Mouse (Mus musculus): ENCODE measurements around the gene Usp22. TPM values are rescaled to one million over a fixed set of nuclear protein-coding genes. Genes with fewer than 3 reads are reported as not detected.
"Not testable (repeated sequence)": the region's sequence is repeated elsewhere in the genome, so short reads cannot be mapped to it uniquely, and the experiment has no call there.

Gene Usp22
- polyA plus RNA-seq, 1 experiment from 2014 or later = 344 TPM

DNA sequence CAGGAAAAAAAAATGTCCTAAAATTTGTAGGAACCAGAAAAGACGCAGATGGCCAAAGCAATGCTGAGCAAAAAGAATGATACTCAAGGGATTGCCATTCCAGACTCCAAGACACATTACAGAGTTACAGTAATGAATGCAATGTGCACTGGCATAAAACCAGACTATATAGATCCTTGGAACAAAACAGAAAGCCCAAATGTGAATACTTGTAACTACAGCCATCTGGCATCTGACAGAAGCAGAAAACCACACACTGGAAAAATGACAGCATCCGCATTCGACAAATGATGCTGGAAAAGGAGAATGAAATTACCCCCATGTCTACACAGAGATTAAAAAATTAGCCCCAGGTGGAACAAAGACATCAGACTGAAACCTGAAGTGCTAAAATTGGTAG is 5.5 kb upstream of the Usp22 start:
- WGBS = 80% methylated on average over 3 of the region's 3 CpGs
- no peaks in the 10 kb centered on the region for H3K4me1 ChIP-seq
- H3K9ac ChIP-seq = no peak overlapping the region
- no peak overlapping the region for H3K4me2 ChIP-seq (replicated peaks)
- H3K27ac ChIP-seq = no peak overlapping the region
- no peaks in the 10 kb centered on the region for H3K27me3 ChIP-seq
- no peaks in the 10 kb centered on the region for H3K9me3 ChIP-seq (replicated peaks)
- no peak overlapping the region for H3K4me3 ChIP-seq
- no peak for ATAC-seq (ENCODE audit: low FRiP score)
- H3K36me3 ChIP-seq = no peaks in the 10 kb centered on the region

DNA sequence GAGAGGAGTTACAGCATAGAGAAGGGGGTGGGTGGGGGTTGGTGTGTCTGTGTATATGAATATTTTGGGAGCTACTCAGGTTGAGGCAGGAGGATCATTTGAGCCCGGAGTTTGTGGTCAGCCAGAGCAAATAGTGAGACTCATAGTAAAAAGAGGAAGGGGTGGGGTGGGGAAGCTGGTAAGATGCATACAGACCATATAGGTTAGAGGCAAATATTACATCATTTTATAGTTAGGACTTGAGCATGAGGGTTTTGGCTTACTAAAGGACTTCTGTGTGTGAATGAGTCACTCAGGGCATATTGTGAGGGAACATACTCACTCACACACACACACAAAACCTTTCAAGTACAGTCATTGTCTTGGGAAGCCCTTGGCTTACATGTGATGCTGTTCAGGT is 1.5 kb upstream of the Usp22 start:
- no peak overlapping the region for H3K4me3 ChIP-seq
- H3K36me3 ChIP-seq = peaks cover 5% of the 10 kb centered on the region; the same call in 1 of the 2 replicates
- H3K9me3 ChIP-seq (replicated peaks) = no peaks in the 10 kb centered on the region
- no peak for ATAC-seq (ENCODE audit: low FRiP score)
- H3K27me3 ChIP-seq = no peaks in the 10 kb centered on the region
- 86% methylated on average over 1 of the region's 1 CpGs for WGBS
- peak overlapping the region; percentile 90 for H3K27ac ChIP-seq
- no peak overlapping the region for H3K9ac ChIP-seq
- H3K4me2 ChIP-seq (replicated peaks) = no peak overlapping the region
- H3K4me1 ChIP-seq = peaks cover 21% of the 10 kb centered on the region

- Histone ChIP-seq H3K4me2 (replicated peaks) (peak overlapping the region; percentile 47), H3K36me3 (peaks cover 5% of the 10 kb centered on the region; the same call in 1 of the 2 replicates), H3K9ac (no peak overlapping the region), H3K27me3 (no peaks in the 10 kb centered on the region), H3K9me3 (replicated peaks) (no peaks in the 10 kb centered on the region), H3K4me1 (peaks cover 26% of the 10 kb centered on the region), H3K4me3 (no peak overlapping the region), H3K27ac (peak overlapping the region; percentile 90)
- 74% methylated on average over 5 of the region's 5 CpGs for WGBS
- ATAC-seq (ENCODE audit: low FRiP score) = no peak
Observed at GRCm38 (mm10) chr11:61175778-61176177, 923 bp upstream of the Usp22 start.

GRCm38 (mm10) chr11:61174291-61174820 is 499 bp downstream of the Usp22 start:
- peak; percentile 41 for ATAC-seq (ENCODE audit: low FRiP score)
- Histone ChIP-seq H3K36me3 (peaks cover 5% of the 10 kb centered on the region; the same call in 1 of the 2 replicates), H3K4me2 (replicated peaks) (peak overlapping the region; percentile 71), H3K27me3 (no peaks in the 10 kb centered on the region), H3K9ac (peak overlapping the region; percentile 99), H3K4me1 (peaks cover 38% of the 10 kb centered on the region), H3K4me3 (peak overlapping the region; percentile 99), H3K9me3 (replicated peaks) (no peaks in the 10 kb centered on the region), H3K27ac (peak overlapping the region; percentile 99)
- 1% methylated on average over 28 of the region's 28 CpGs for WGBS

- not testable (repeated sequence) for H3K36me3 ChIP-seq; H3K27me3 ChIP-seq; ATAC-seq (ENCODE audit: low FRiP score); H3K9me3 ChIP-seq (replicated peaks); H3K27ac ChIP-seq
- WGBS = 33% methylated on average over 15 of the region's 15 CpGs
- Histone ChIP-seq H3K4me3 (peak overlapping the region; percentile 99), H3K9ac (peak overlapping the region; percentile 54), H3K4me2 (replicated peaks) (peak overlapping the region; percentile 71), H3K4me1 (peaks cover 45% of the 10 kb centered on the region)
Observed at GRCm38 (mm10) chr11:61173477-61173876, 1.4 kb downstream of the Usp22 start.

DNA sequence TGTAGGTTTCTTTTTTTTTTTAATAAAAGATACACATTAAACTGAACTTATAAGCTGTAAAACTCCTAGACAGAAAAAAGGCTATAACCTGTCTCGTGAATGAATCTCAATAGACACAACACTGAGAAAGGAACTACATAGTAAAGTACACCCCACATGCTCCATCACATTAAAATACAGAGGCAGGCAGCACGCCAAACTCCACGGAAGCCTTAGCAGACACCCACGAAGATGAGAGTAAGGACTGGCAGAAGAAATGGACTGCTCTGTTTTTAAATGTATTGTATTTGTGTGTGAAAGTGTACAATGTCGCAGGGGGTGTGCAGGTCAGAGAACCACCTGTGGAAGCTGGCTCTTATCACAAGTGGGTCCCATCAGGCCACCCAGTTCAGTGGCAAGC is 4.7 kb downstream of the Usp22 start:
- Histone ChIP-seq H3K36me3 (peaks cover 36% of the 10 kb centered on the region), H3K27me3 (no peaks in the 10 kb centered on the region), H3K9ac (no peak overlapping the region), H3K4me3 (no peak overlapping the region), H3K4me2 (replicated peaks) (no peak overlapping the region), H3K9me3 (replicated peaks) (no peaks in the 10 kb centered on the region), H3K27ac (no peak overlapping the region), H3K4me1 (peaks cover 49% of the 10 kb centered on the region)
- no peak for ATAC-seq (ENCODE audit: low FRiP score)
- WGBS = 84% methylated on average over 5 of the region's 5 CpGs

- H3K36me3 ChIP-seq = peaks cover 84% of the 10 kb centered on the region
- H3K27ac ChIP-seq = no peak overlapping the region
- H3K9me3 ChIP-seq (replicated peaks) = no peaks in the 10 kb centered on the region
- no peak overlapping the region for H3K9ac ChIP-seq
- no peaks in the 10 kb centered on the region for H3K27me3 ChIP-seq
- 96% methylated on average over 10 of the region's 10 CpGs for WGBS
- no peak overlapping the region for H3K4me2 ChIP-seq (replicated peaks)
- ATAC-seq (ENCODE audit: low FRiP score) = no peak
- H3K4me1 ChIP-seq = peaks cover 16% of the 10 kb centered on the region
- no peak overlapping the region for H3K4me3 ChIP-seq
Observed at GRCm38 (mm10) chr11:61164881-61165280, 10.0 kb downstream of the Usp22 start.

GRCm38 (mm10) chr11:61164366-61164765 is 10.5 kb downstream of the Usp22 start:
- Histone ChIP-seq H3K4me2 (replicated peaks) (no peak overlapping the region), H3K4me1 (peaks cover 12% of the 10 kb centered on the region), H3K4me3 (no peak overlapping the region), H3K36me3 (peaks cover 89% of the 10 kb centered on the region), H3K9me3 (replicated peaks) (no peaks in the 10 kb centered on the region), H3K27ac (no peak overlapping the region), H3K27me3 (no peaks in the 10 kb centered on the region), H3K9ac (no peak overlapping the region)
- ATAC-seq (ENCODE audit: low FRiP score) = no peak
- WGBS = 93% methylated on average over 6 of the region's 6 CpGs

DNA sequence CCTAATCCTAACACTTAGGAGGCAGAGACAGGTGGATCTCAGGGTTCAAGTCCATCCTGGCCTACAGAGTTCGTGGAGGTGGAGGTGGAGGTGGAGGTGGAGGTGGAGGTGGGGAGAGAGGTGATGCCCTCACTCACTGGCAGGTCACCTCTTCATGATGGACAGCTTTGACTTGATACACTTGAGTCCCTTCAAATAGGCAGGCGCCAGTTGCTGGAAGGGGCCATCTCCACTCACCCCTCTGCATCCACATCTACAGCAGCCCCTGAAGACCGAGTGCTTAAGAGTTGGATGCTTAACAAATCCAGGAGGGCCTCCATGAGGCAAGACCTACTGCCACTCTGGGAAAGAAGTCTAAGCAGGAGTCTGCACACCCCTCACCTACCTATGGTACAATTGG is 11.5 kb downstream of the Usp22 start:
- ATAC-seq (ENCODE audit: low FRiP score) = no peak
- no peaks in the 10 kb centered on the region for H3K27me3 ChIP-seq
- no peaks in the 10 kb centered on the region for H3K9me3 ChIP-seq (replicated peaks)
- no peak overlapping the region for H3K4me3 ChIP-seq
- no peak overlapping the region for H3K27ac ChIP-seq
- peaks cover 99% of the 10 kb centered on the region for H3K36me3 ChIP-seq
- no peak overlapping the region for H3K4me2 ChIP-seq (replicated peaks)
- H3K4me1 ChIP-seq = peaks cover 3% of the 10 kb centered on the region
- WGBS = 89% methylated on average over 3 of the region's 3 CpGs
- H3K9ac ChIP-seq = no peak overlapping the region

- H3K4me1 ChIP-seq = no peaks in the 10 kb centered on the region
- H3K27me3 ChIP-seq = no peaks in the 10 kb centered on the region
- H3K4me2 ChIP-seq (replicated peaks) = no peak overlapping the region
- ATAC-seq (ENCODE audit: low FRiP score) = no peak
- H3K27ac ChIP-seq = no peak overlapping the region
- 98% methylated on average over 14 of the region's 14 CpGs for WGBS
- H3K9ac ChIP-seq = no peak overlapping the region
- H3K36me3 ChIP-seq = peaks cover 99% of the 10 kb centered on the region
- no peaks in the 10 kb centered on the region for H3K9me3 ChIP-seq (replicated peaks)
- no peak overlapping the region for H3K4me3 ChIP-seq
Observed at GRCm38 (mm10) chr11:61162776-61163175, 12.1 kb downstream of the Usp22 start.

DNA sequence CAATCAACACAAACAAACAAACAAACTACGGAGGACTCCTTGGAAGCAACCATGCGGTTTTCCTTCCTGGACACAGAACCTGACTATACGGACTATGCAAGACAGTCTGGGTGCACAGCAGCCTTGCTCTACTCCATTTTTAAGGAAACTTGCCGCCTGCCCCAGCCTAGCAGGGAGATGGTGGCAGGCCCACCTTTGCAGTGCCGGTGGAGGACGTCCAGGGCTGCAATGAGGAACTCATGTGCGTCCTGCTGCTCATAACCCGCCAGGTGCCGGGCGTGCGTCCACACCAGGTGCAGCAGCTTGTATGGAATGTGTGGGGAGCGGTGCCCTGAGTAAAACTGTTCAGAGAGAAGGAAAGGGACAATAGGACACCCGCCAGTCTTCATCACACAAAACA is 13.7 kb downstream of the Usp22 start:
- no peak overlapping the region for H3K4me3 ChIP-seq
- H3K4me2 ChIP-seq (replicated peaks) = no peak overlapping the region
- no peaks in the 10 kb centered on the region for H3K27me3 ChIP-seq
- H3K4me1 ChIP-seq = no peaks in the 10 kb centered on the region
- WGBS = 92% methylated on average over 13 of the region's 13 CpGs
- H3K27ac ChIP-seq = no peak overlapping the region
- H3K36me3 ChIP-seq = peaks cover 99% of the 10 kb centered on the region
- no peak for ATAC-seq (ENCODE audit: low FRiP score)
- H3K9ac ChIP-seq = no peak overlapping the region
- no peaks in the 10 kb centered on the region for H3K9me3 ChIP-seq (replicated peaks)

DNA sequence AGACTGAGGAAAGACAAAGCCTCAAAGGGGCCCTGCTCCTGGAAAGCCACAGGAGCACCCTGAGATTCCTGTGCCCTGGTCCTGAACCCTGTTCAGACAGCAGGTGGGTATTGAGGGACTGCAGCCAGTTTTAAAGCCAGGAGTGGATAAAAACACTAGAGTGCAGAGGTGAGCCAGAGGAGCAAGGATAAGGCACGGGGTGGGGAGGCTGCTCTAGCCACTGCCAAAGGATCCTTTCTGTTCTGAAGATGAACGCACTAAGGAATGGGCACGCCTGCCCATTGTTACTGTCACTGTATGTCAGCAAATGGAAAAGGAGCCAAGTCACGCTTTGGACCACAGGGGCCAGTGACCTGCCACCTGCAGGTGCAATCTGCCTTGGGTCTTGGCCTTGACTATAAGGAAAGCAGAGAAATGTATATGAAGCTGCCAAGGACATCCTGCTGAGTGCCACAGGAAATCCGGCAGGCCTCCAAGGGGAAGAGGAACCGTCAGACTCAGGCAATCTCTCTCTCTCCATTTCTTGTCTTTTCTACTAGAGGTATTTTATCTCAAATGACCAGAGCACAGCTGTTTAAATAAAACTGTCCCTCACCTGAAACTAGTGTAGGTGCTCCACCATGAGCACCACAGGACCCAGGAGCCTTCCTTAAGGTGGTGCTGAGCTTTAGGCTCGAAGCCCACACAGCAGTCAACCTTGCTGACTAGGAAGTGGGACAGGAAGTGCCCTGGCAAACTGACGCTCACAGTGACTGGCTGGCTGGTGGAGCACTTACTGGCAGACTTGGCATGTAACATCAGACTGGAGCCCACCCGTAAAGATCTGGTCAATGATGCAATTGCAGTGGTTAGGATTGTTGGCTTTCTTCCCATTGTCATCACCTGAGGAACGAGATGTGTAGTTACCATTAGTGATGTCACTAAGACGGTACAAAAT is 14.8 kb downstream of the Usp22 start:
- 78% methylated on average over 11 of the region's 11 CpGs for WGBS
- H3K9me3 ChIP-seq (replicated peaks) = no peaks in the 10 kb centered on the region
- H3K27ac ChIP-seq = no peak overlapping the region
- no peak overlapping the region for H3K9ac ChIP-seq
- no peak overlapping the region for H3K4me2 ChIP-seq (replicated peaks)
- no peak for ATAC-seq (ENCODE audit: low FRiP score)
- H3K36me3 ChIP-seq = peaks cover 100% of the 10 kb centered on the region
- no peaks in the 10 kb centered on the region for H3K4me1 ChIP-seq
- no peak overlapping the region for H3K4me3 ChIP-seq
- H3K27me3 ChIP-seq = no peaks in the 10 kb centered on the region

- Histone ChIP-seq H3K27me3 (no peaks in the 10 kb centered on the region), H3K4me1 (no peaks in the 10 kb centered on the region), H3K4me3 (no peak overlapping the region), H3K9me3 (replicated peaks) (no peaks in the 10 kb centered on the region), H3K9ac (no peak overlapping the region), H3K27ac (no peak overlapping the region), H3K4me2 (replicated peaks) (no peak overlapping the region), H3K36me3 (peaks cover 100% of the 10 kb centered on the region)
- 71% methylated on average over 3 of the region's 3 CpGs for WGBS
- ATAC-seq (ENCODE audit: low FRiP score) = no peak
Observed at GRCm38 (mm10) chr11:61158141-61158540, 16.7 kb downstream of the Usp22 start.
